Mouse (Mus musculus) myocyte (in vitro differentiated cells): ENCODE measurements at regions not wholly inside any gene's neighbourhood (a gene's known extent, or its start where the extent isn't known, plus 50 kb on each side); places are given as distances from the start of the nearest gene placed in this dataset.

Experiments used
- MYOD1 ChIP-seq, 3 experiments: IDR thresholded peaks; one replicate each; pipeline ENCODE4 v1.6.1; 2011; ENCODE audit warnings: control low read depth in 2 of 3, low read depth in 2 of 3, mild to moderate bottlenecking in 2 of 3, moderate library complexity in 1 of 3; ENCODE audit not compliant: insufficient read length in 2 of 3, control insufficient read depth in 1 of 3
- MYOG ChIP-seq, 3 experiments: IDR thresholded peaks; one replicate each; pipeline ENCODE4 v1.6.1; 2011; ENCODE audit warnings: control low read depth in 2 of 3, low read depth in 2 of 3, mild to moderate bottlenecking in 2 of 3; ENCODE audit not compliant: insufficient read length in 2 of 3, control insufficient read depth in 1 of 3, insufficient read depth in 1 of 3
- POLR2A ChIP-seq: IDR thresholded peaks from one replicate; pipeline ENCODE4 v1.6.1; 2011; ENCODE audit warnings: low read depth, mild to moderate bottlenecking, control low read depth, moderate library complexity; ENCODE audit not compliant: insufficient read length

GRCm38 (mm10) chr1:98351530-98351929 is 69.4 kb upstream of the Slco6d1 start:
- TF ChIP-seq POLR2A (no peak), MYOD1 (IDR thresholded peaks at IDR 0.05; ENCODE audit: control insufficient read depth in 1 of 3, insufficient read length in 2 of 3, low read depth in 2 of 3) (no peak), MYOG (IDR thresholded peaks at IDR 0.05; ENCODE audit: control insufficient read depth in 1 of 3, insufficient read depth in 1 of 3, insufficient read length in 2 of 3, low read depth in 2 of 3) (no peak)
